Mouse (Mus musculus) cerebellum, postnatal 14 days (tissue): ENCODE measurements at regions not wholly inside any gene's neighbourhood (a gene's known extent, or its start where the extent isn't known, plus 50 kb on each side); places are given as distances from the start of the nearest gene placed in this dataset.
"Not testable (repeated sequence)": the region's sequence is repeated elsewhere in the genome, so short reads cannot be mapped to it uniquely, and the experiment has no call there.

Experiments
- DNase-seq, 2 experiments: peaks; one replicate each; pipeline ENCODE4 v3.0.0; 2021; ENCODE audit warnings: mixed read lengths in 2 of 2

DNA sequence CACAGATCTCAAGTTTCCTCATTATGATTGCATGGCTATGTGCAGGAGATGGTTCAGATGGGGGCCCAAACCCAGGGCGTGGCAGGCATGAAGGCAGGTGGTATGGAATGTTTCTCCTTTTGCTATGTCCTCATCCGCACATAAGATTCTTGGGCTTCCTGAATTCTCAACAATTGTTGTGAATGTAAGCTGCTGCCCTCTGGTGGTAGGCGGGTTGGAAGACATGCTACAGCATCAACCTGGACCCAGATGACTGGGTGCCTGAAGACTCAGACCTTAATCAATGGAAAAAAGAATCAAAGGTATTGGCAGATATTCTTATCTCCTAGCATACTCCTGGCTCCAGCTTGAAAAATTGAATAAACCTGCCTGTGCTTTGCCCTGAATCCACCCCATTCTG, 211.3 kb upstream of the Gm4985 start:
- not testable (repeated sequence) for DNase-seq

DNA sequence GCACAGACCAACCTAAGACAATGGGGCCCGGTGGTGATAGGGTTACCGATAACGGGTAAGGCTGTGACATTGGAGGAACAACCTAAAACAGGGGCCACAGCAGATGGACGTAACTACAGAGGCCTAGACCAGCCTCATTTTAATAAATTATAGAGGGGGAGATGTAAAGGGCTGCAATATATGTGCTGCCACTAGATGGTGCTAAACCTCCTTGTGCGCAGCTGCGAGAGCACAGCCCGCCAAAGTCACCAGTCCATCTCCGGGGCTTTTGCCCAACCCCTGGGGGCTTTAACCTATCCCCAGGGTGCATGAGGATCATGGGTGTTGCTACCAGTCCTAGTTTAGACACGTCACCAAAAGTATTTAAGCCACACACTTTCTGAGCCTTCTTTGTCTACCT, 202.9 kb upstream of the Gm4985 start:
- DNase-seq: peak; percentile 0 to 5

- DNase-seq: not testable (repeated sequence)
These were observed 194.6 kb upstream of the Gm4985 start for GRCm38 (mm10) chrX:24153277-24153873.
